Mouse (Mus musculus): ENCODE data around the gene Gm10142.
A peak's percentile ranks its signal among the peaks of the same experiment; 100 is the strongest.
"Not testable (repeated sequence)": the region's sequence is repeated elsewhere in the genome, so short reads cannot be mapped to it uniquely, and the experiment has no call there.

Gene Gm10142

DNA sequence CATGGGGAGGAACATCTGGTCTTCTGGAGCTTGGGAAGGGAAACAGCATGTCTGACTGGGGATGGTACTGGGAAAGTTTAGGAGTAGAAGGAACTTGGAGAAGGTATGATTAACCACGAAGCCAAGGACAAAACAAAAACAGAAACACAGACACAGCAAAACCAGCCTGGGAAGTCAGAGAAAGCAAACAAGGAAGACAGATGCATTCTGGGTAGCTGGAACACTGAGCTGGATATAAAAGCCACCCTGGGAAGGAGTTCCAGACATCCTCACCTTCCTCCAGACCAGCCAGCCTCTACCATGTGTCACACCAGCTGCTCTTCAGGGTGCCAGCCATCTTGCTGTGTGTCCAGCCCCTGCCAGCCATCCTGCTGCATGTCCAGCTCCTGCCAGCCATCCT lies at the start of gene Gm10142:
Gene Gm10142 (plus strand): TSS at position 301 of the 400 bp plus-strand sequence.
- no peak for DNase-seq (ENCODE audit: low read depth, low spot score)

DNA sequence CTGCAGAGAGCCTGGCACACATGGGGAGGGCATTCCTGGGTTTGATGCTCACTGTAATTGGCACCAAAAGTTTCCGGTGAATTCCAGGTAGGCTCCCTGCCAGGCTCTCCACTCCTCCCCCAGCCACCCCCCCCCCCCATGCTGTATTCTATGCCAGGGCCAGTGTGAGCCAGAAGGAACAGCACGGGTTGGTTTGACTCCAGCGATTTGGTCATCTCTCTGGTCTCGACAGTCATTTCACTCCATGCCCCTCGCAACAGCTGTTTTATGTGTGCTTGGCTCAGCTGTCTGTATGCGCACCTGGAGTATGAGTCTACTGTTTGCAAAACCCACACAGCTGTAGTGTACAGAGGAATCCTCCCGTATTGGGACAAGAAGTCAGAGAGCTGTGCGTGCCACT lies 49.3 kb upstream of the Gm10142 start:
- DNase-seq (ENCODE audit: low read depth, low spot score) = no peak

DNA sequence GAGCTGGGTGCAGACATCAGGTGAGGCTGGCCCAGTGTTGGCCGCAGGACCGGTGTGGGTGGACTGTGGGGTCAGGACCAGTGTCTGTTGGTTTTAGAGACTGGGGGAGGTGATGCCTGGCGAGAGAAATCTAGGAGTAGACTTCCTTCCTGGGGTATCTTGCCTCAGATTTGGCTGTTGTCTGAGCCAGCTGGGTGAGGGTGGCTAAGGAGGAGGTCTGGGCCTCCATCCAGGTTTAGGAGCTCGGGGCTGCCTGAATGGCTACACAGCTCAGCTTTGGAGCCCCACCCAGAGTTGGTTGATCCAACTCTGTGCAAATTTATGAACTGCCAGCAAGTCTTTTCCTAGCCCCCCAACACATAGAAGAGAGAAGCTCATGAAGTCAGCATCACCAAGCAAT lies 48.2 kb upstream of the Gm10142 start:
- DNase-seq (ENCODE audit: low read depth, low spot score) = no peak

DNA sequence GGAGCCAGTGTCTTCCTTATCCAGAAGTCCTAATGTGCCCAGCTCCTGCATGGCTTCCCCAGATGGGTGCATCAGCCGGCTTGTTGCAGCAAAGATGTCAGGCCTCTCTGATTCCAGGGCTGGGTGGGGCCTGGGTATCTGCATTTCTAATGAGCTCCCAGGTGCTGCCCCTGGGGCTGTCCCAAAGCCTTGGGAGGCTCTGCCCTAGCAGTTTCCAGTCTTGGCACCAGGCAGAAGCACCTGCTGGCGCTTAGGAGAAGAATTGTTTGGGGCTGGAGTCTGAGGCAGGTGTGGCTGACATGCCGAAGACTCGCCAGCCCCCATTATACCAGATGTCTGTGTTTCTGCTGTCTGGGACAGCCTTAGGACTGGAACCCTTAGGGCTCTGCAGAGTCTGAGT lies 44.9 kb upstream of the Gm10142 start:
- no peak for DNase-seq (ENCODE audit: low read depth, low spot score)

DNA sequence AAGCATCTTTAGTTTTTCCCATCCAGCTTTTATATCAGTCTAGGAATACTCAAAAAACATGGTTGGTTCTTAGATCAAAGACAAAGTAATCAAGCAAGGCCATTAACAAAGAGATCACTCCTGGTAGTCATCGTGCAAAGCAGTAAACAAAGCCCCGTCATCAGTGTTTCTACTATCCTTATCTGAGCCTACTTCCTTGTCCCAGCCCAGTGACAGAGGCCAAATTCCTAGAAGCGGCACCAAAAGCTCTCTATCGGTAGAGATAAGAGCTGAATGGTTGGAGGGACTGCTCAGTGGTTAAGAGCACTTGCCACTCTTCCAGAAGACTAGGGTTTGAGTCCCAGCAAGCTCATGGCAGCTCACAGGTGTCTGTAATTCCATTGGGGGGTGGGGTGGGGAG lies 44.1 kb upstream of the Gm10142 start:
- DNase-seq (ENCODE audit: low read depth, low spot score) = no peak

DNA sequence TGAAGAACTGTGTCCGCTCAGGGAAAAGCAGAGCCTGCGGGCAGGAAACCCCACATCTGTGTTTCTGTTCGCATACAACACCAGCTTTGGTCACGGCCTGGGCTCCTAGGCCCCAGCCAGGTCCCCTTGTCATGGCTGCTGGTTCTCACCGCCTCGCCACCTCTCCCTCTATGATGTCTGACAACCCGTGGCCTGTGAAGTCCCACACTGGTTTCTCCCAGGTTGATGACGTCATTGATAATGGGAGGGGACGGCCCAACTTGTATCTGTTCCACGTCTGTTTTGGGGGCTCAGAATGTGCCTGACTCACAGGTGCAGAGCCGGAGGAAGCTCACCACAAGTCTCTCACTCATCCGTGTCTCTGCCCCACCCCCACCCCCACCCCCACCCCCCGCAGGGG lies 41.8 kb upstream of the Gm10142 start:
- no peak for DNase-seq (ENCODE audit: low read depth, low spot score)

DNA sequence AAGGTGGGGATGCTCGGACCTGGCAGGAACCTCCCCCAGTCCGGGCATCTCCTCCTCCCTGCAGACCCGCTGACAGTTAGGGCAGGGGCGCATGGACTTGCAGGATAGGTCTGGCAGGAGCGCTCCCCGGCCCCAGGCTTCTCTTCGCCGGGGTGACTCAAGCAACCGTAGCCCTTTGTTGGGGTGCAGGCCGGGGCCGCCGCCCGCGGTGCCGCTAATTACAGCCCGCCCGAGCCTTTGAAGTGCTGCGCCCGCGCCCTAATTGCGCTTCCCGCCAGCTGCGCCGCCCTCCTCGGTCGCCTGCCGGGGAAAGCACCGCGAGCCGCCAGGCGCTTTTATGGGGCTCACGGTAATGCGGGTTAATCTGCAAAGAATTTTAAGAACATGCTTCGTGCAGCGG lies 38.0 kb upstream of the Gm10142 start:
- DNase-seq (ENCODE audit: low read depth, low spot score) = no peak

DNA sequence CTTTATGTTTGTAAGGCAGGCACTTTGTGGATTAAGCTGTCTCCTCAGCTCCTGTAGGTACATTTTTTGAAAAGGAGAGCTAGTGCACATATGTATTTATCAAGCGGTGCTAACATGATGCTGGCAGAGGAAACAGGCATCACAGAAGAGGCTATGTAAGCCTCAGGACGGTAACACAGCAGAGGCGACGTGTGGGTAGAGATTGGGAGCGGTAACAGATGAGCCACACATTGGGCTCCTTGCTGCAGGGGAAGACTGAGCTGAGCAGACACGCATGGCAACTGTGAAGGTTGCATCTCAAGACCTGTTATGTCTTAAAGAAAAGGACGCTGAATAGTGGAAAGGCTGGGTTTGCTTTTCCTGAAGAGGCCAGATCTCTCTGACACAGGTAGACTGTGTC lies 32.6 kb upstream of the Gm10142 start:
- DNase-seq (ENCODE audit: low read depth, low spot score) = no peak

DNA sequence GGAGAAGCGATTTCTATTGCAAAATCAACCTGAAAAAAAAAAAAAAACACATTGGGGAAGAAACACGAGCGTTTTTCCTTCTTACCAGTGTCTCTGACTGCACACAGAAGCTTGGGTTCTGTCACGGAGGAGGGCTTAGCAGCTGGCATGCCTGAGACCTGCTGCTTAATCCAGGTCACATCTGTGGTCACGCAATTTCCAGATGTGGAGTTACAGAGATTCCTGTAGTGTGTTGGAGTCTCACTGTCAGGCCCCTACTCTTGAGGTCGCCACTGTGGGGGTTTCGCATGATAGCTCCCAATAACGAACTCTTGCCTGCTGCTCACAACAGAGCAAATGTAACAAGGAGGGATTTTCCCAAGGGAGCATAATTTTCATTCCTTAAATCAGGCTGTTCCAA lies 31.4 kb upstream of the Gm10142 start:
- no peak for DNase-seq (ENCODE audit: low read depth, low spot score)

DNA sequence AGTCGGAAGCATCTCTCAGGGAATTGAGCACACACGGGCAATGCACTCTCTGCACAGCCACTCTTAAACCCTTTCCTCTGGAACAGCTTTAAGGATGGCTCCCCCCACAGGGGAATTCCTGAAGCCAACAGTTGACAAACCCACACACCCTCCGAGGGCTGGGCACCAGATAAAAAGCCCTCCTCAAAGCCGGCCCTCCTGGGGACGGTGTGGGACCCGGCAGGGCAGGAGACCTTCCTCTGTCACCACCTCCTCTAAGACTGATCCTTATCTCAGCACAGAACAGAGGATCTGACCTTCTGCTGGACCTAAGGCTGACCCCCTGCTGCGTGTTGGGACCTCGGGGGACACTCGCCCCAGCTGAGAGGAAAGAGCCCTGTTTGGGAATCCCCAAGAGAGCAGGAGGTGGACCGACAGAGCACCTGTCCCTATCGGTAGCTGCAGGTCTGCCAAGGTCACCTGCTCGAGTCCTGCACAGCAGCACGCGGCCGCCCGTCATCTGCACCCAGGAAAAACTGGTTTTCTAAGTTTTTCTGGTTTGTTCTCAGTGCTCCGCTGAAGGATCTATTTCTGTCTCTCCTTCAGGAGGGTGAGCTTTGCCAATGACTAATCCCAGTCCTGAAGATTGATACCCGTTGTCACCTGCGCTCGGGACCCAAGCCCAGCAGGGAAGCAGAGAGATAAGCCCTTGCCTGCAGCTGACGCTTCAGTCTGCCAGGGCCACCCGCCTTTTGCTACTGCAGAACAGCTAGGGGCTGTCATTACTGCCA lies 29.5 kb upstream of the Gm10142 start, which contains the start of gene Tspear:
Gene Tspear (plus strand): TSS at position 675 of the 770 bp plus-strand sequence.
- no peak for DNase-seq (ENCODE audit: low read depth, low spot score)

DNA sequence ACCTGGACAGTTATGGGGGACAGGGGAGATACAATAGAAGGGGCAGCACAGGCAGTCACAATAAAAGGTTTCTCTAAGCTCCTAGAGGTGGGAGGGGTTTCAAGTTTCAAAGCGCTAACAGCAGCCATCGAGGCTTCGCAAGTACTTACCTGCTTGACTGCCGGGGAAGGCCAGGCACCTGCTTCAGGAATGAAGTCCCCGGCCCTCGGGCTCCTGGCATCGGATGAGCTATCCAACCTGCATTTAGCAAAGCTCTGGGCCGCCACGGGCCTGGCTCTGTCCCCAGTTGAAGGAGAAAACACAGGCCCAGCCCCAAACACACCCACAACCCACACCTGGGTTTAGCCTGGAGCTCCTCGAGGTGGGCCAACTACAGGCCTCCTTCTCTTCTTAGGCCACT lies 28.6 kb upstream of the Gm10142 start:
- DNase-seq (ENCODE audit: low read depth, low spot score) = no peak

DNA sequence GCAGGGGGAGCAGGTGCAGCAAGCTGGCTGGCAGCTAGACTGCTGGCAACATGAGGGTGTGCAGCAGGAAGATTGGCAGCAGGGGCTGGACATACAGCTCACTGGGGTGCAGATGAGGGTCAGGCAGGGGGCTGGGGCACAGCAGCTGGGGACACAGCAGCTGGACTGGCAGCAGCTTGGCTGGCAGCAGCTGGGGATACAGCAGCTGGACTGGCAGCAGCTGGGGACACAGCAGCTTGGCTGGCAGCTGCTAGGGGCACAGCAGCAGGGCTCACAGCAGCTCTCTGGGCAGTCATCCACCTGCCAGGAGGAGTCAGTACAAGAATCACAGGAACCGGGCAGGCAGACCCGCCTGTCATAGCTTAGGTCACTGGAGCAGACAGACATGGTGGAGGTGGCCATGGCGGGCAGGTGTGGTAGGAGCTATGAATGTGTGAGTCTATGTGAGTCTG lies 25.2 kb upstream of the Gm10142 start, which contains the start of gene Gm19402:
Gene Gm19402 (minus strand): TSS at position 402 of the 452 bp plus-strand sequence.
- not testable (repeated sequence) for DNase-seq (ENCODE audit: low read depth, low spot score)

DNA sequence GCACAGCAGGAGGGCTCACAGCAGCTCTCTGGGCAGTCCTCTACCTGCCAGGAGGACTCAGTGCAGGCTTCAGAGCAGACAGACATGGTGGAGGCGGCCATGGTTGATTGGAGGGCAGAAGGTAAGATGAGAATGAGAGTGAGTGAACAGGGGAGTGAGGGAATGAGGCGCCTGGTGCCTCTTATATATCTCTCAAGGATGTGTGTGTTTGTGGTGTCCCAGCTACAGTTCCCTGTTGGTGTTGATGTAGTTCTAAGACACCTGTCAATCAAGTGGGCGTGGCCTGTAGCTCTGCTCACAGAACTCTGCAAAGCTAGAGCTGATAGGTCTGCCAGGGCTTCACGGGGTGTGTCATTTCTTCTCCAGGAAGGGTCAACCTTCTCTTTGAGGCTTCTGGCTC lies 18.5 kb upstream of the Gm10142 start, which contains the start of gene Gm9508:
Gene Gm9508 (minus strand): TSS at position 101 of the 400 bp plus-strand sequence.
- no peak for DNase-seq (ENCODE audit: low read depth, low spot score)

DNA sequence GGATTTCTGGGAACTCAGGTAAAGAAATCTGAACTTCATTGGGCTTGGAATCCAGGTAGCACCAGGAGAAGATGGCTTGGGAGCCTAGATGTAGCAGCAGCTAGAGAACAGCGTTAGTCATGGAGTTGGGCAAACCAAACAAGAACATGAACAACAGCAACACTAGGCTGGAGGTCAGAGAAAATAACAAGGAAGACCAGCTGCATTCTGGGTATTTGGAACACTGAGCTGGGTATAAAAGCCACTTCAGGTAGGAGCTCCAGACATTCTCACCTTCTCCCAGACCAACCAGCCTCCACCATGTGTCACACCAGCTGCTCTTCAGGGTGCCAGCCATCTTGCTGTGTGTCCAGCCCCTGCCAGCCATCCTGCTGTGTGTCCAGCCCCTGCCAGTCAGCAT lies 9.3 kb upstream of the Gm10142 start, which contains the start of gene Gm10272:
Gene Gm10272 (plus strand): TSS at position 301 of the 400 bp plus-strand sequence.
- DNase-seq (ENCODE audit: low read depth, low spot score) = no peak

DNA sequence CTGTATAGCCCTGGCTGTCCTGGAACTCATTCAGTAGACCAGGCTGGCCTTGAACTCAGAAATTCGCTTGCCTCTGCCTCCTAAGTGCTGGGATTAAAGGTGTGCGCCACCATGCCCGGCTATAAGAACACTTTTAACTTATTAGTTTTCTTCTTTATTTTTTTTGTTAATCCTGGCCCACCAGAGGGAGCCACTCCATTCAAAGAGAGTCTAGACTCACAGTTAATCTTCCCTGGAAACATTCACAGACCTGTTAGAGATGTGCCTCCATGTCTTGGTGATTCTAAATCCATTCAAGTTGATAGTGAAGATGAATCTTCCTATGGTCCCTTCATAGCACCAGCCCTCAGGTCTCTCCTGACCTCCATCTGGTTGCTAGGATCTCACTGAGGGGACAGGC lies 5.8 kb upstream of the Gm10142 start:
- DNase-seq (ENCODE audit: low read depth, low spot score) = no peak

DNA sequence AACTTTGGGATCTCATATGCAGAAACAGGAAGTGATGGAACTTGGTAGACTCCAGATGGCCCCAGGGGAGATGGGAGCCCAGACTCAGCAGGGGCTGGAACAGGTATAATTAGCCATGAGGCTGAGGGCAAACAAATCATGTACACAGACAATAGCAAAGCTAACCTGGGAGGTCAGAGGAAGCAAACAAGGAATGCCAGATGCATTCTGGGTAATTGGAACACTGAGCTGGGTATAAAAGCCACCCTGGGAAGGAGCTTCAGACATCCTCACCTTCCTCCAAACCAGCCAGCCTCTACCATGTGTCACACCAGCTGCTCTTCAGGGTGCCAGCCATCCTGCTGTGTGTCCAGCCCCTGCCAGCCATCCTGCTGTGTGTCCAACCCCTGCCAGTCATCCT lies 4.5 kb upstream of the Gm10142 start, which contains the start of gene Gm10024:
Gene Gm10024 (plus strand): TSS at position 301 of the 400 bp plus-strand sequence.
- DNase-seq (ENCODE audit: low read depth, low spot score) = not testable (repeated sequence)

DNA sequence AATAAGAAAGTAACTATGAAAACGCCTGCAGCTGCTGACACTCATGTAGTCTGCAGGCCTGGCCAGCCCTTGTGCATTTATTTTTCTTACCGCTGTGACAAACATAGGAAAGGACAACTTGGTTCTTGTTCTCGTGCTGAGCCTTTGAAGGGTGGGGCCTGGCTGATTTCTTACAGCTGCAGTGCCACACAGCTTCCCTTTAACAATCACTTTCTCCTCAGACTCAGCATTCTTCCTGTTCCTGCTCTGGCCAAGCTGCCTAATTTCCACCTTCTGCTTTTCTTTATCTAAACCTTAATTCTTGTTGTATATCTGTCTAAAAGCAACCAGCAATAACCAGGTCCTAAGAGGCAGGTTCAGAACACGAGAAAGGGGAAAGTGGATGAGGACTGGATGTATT lies 1.9 kb upstream of the Gm10142 start:
- DNase-seq (ENCODE audit: low read depth, low spot score) = no peak

DNA sequence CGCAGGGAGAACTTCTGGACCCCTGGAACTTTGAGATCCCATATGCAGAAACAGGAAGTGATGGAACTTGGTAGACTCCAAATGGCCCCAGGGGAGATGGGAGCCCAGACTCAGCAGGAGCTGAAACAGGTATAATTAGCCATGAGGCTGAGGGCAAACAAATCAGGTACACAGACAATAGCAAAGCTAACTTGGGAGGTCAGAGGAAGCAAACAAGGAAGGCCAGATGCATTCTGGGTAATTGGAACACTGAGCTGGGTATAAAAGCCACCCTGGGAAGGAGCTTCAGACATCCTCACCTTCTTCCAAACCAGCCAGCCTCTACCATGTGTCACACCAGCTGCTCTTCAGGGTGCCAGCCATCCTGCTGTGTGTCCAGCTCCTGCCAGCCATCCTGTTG lies 4.7 kb downstream of the Gm10142 start, which contains the start of gene Krtap12-1:
Gene Krtap12-1 (plus strand): TSS at position 301 of the 400 bp plus-strand sequence.
- not testable (repeated sequence) for DNase-seq (ENCODE audit: low read depth, low spot score)

DNA sequence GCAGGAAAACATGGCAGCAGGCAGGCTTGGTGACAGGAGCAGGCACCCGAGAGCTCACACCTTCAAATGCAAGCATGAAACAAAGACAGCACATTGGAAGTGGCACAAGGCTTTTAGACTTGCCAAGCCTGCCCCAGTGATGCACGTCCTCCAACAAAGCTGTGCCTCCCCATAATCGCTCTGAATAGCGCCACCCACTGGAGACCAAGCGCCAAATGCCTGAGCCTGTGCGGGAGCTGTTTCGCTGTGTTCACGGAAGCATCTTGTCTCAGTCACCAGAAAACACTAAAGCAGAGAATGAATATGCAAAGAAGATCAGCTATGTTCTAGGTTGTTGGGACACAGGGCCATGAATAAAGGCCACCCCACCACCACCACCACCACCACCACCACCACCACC lies 9.2 kb downstream of the Gm10142 start:
- no peak for DNase-seq (ENCODE audit: low read depth, low spot score)

DNA sequence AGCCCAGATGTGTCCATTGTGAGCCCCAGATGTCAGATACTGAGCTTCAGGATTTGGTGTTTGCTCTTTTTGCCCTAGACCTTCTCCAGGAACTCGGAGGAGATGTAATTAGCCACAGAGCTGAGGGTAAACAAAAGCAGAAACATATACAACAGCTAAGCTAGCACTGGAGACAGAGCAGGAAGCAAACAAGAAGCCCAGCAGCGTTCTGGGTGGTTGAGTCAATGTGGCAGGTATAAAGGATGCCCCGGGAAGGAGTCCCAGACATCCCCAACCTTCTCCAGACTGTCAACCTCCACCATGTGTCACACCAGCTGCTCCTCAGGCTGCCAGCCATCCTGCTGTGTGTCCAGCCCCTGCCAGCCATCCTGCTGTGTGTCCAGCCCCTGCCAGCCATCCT lies 10.6 kb downstream of the Gm10142 start, which contains the start of gene Gm10100:
Gene Gm10100 (plus strand): TSS at position 301 of the 400 bp plus-strand sequence.
- no peak for DNase-seq (ENCODE audit: low read depth, low spot score)

DNA sequence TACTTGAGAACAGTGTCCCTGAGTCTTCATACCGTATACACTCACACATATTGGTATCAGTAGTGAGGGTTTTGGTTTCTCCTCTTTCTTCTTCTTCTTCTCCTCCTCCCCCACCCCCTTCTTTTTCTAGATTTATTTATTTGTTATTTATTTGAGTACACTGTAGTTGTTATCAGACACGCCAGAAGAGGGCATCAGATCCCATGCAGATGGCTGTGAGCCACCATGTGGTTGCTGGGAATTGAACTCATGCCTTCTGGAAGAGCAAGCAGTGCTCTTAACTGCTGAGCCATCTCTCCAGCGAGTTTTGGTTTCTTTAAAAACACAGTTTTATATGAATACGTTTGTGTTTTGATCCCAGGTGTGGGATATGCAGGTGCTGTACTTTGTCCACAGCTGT lies 12.7 kb downstream of the Gm10142 start:
- DNase-seq (ENCODE audit: low read depth, low spot score) = no peak

DNA sequence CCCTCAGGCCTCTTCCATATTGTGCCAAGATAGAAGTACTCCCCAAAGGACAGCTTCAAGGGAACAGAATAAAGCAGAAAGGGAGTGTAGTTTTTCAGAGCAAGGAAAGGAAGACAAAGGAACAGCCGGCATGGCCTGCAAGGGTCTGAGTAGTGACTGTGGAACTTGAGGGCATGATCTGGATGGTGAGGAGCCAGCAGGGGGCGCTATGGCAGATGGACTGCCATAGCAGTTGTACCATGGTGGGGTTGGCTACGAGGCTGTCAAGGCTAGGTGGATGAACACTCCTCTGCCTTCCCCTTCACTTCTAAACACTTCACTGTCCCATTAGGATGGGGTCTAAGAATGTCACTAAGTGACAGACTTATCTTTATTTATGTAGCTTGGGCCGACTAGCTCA lies 13.6 kb downstream of the Gm10142 start:
- peak; percentile 8 for DNase-seq (ENCODE audit: low read depth, low spot score)

DNA sequence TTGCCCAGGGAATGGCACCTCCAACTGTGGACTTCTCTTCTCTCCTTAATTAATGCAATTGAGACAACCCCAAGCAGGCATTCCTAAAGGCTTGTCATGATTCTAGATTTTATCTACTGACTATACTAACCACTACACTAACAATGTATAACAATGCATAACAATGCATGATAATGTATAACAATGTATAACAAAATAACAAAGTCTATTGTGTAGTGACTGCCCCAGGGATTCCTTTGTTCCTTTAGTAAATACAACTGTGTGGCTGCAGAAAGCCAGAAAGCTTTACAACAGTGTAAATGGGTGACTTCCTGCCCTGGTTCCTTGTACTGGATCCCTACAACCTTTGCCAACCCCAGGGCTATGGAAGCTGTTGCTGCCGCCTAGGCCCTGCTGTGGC lies 20.3 kb downstream of the Gm10142 start:
- no peak for DNase-seq (ENCODE audit: low read depth, low spot score)
